Mouse (Mus musculus) kidney, adult 2 months (tissue): ENCODE measurements around the gene Rbm18. TPM values are rescaled to one million over a fixed set of nuclear protein-coding genes. Genes with fewer than 3 reads are reported as not detected.

Source experiments
- DNase-seq: peaks from one replicate; pipeline ENCODE4 v3.0.0; 2021
- H3K27ac ChIP-seq: fragments of 200-500 bp; 2 replicates; pipeline ENCODE4 v1.5.1; 2012; ENCODE audit warnings: low read depth, low read length, control low read depth, inconsistent platforms; ENCODE audit not compliant: insufficient read depth
- H3K27me3 ChIP-seq: fragments of 200-500 bp; replicated peaks from 2 replicates; pipeline ENCODE4 v1.6.1; 2012; ENCODE audit warnings: mild to moderate bottlenecking, moderate library complexity, low read length, inconsistent platforms; ENCODE audit not compliant: control insufficient read depth, insufficient read depth
- H3K36me3 ChIP-seq: fragments of 200-500 bp; 2 replicates; pipeline ENCODE4 v1.6.1; 2012; ENCODE audit warnings: mild to moderate bottlenecking, moderate library complexity, low read length, inconsistent platforms; ENCODE audit not compliant: control insufficient read depth, insufficient read depth
- H3K4me1 ChIP-seq: fragments of 200-500 bp; 2 replicates; pipeline ENCODE4 v1.6.1; 2011; ENCODE audit warnings: low read length; ENCODE audit not compliant: control insufficient read depth, insufficient read depth
- H3K4me3 ChIP-seq: fragments of 200-500 bp; 2 replicates; pipeline ENCODE4 v1.5.1; 2011; ENCODE audit warnings: mild to moderate bottlenecking, low read depth, low read length, control low read depth; ENCODE audit not compliant: insufficient read depth
- CTCF ChIP-seq: fragments of 200-500 bp; conservative IDR thresholded peaks from 2 replicates; pipeline ENCODE4 v1.5.1; 2011; ENCODE audit warnings: low read depth, mild to moderate bottlenecking, control low read depth, low read length, moderate library complexity, mixed read lengths; ENCODE audit not compliant: insufficient read depth, insufficient read length
- POLR2A ChIP-seq: fragments of 200-500 bp; IDR thresholded peaks from one replicate; pipeline ENCODE4 v1.6.1; 2011; ENCODE audit warnings: low read depth, low read length, control low read depth
- WGBS: fragments of 180-500 bp; shearing (Covaris S2); methylation state at CpG from one replicate; pipeline ENCODE4 v1.1.7; 2018; 5-methylcytosine and 5-hydroxymethylcytosine counted together
- polyA plus RNA-seq: library from polyadenylated mRNA; depleted of rRNA; stranded (reverse); fragments of >200 nt; gene quantifications from 2 replicates; pipeline ENCODE4 v1.2.3, GENCODE M21; 2012

Rbm18 gene
- polyA plus RNA-seq, 1 experiment: 15.2 TPM

DNA sequence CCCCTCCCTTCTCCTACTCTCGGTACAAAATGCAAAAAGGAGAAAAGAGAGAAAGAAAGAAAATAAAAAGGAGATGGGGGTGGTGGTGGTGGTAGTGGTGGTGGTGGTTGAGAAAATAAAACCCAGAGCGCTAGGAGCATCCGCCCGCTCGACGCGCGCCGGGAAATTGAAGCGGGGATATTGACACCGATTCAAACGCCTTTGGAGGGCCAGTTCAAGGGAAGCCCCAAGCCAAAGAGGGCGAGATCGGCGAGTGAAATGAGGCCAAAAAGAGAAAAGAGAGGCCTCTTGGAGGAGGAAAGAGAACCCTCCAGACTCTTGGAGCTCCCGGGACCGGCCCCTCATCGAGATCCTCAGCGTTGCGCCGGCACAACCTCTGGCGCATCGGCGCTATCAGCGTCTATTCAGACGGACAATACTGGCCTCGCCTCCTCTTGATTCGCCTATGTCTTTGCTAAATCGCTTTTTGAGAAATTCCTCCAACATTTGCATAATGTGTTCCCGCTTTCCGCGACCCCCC is 32.1 kb downstream of the Rbm18 start:
- H3K4me3 ChIP-seq: peak overlapping the region; percentile 31
- no peak for DNase-seq
- peaks cover 3% of the 10 kb centered on the region; the same call in 1 of the 2 replicates for H3K4me1 ChIP-seq
- H3K27me3 ChIP-seq: peaks cover 5% of the 10 kb centered on the region
- H3K36me3 ChIP-seq: no peaks in the 10 kb centered on the region
- TF ChIP-seq POLR2A (no peak), CTCF (no peak)
- no peak overlapping the region for H3K27ac ChIP-seq
- WGBS: 3% methylated on average over 32 of the region's 32 CpGs

DNA sequence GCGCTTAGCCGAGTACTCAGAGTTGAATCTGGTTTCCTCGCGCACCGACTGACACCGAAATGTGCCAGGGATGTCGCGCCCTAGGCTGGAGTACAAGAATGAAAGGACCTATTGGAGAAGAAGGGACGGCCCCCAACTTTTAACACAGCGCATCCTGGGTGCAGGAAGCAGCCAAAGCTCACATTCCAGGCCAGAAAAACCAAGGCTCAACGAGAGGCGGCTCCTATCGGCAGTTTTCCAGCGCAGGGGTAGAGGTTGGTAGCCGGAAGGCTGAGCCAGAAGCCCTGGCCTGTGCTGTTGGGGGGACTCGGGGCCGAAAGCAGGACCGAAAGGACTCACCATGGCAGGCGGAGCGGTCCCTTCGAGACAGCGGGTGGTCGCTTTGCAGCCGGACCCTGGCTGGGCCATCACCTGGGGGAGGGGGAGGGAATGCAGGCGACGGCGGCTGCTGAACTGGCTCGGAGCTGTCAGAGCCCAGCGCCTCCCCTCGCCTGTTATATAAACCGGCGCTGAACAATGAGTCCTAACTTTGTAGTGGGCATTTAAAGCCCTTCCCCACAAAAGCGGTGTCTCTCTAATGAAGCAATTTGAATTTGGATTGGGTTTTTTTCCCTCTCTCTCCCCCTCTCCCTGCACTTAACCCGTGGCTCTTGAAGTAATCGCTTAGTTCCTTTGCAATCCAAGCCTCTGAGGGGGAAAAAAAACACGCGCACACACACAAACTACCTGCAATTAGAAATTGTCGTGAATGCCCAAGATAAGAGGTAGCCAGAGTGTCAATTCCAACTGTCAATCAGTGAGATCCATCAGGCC is 32.8 kb downstream of the Rbm18 start:
- Histone ChIP-seq H3K36me3 (no peaks in the 10 kb centered on the region), H3K27ac (no peak overlapping the region), H3K4me1 (peaks cover 3% of the 10 kb centered on the region; the same call in 1 of the 2 replicates), H3K4me3 (peak overlapping the region; percentile 29), H3K27me3 (peaks cover 5% of the 10 kb centered on the region)
- no peak for TF ChIP-seq CTCF
- no peak for TF ChIP-seq POLR2A
- peak; percentile 24 for DNase-seq
- 8% methylated on average over 38 of the region's 38 CpGs for WGBS

DNA sequence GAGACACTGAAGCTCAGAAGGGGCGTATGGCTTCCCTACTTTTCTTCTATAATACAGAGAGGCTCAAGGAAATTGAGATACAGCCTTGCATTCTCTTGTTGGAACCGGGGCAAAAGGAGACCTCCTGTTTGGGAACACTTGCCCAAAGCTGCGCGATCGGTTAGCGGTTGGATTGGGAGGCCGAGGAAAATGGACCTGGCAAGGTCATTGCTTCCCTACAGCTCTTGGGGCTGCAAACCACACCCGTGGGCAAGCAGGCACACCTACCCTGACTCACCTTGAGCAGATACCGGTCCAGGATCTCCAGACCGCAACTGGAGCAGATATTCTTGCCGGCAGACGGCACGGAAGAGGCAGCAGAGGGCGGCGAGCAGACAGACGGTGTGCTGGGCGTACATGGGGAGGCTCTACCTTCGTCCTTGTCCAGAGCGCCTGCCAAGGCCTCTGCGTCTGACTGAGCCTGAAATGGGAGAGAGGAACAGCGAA is 33.5 kb downstream of the Rbm18 start:
- H3K4me3 ChIP-seq: peak overlapping the region; percentile 29; the same call in 1 of the 2 replicates
- no peaks in the 10 kb centered on the region for H3K36me3 ChIP-seq
- DNase-seq: no peak
- TF ChIP-seq POLR2A (no peak), CTCF (no peak)
- H3K27ac ChIP-seq: no peak overlapping the region
- WGBS: 18% methylated on average over 21 of the region's 21 CpGs
- peaks cover 5% of the 10 kb centered on the region for H3K27me3 ChIP-seq
- peaks cover 3% of the 10 kb centered on the region; the same call in 1 of the 2 replicates for H3K4me1 ChIP-seq

DNA sequence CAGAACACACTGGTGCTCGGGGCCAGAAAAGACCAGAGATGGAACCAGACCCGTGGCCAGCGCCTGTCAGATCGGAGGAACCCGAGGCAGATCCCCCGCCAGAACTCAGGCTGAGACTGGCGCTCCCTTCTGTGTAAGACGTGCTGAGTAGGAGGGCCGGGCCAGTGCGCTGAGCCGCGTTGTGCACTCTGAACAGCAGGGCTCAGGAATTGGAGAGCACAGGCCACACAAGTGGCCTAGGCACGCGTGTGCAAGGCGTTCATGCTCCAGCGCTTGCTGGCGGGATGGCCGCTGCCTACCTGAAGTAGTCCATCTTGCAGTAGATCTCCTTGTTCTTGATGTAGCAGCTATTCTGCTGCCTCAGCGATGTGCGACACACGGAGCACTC is 34.0 kb downstream of the Rbm18 start:
- H3K27me3 ChIP-seq: peaks cover 6% of the 10 kb centered on the region
- 19% methylated on average over 21 of the region's 21 CpGs for WGBS
- H3K36me3 ChIP-seq: no peaks in the 10 kb centered on the region
- DNase-seq: no peak
- no peak overlapping the region for H3K4me3 ChIP-seq
- H3K27ac ChIP-seq: no peak overlapping the region
- TF ChIP-seq POLR2A (no peak), CTCF (no peak)
- peaks cover 3% of the 10 kb centered on the region; the same call in 1 of the 2 replicates for H3K4me1 ChIP-seq

DNA sequence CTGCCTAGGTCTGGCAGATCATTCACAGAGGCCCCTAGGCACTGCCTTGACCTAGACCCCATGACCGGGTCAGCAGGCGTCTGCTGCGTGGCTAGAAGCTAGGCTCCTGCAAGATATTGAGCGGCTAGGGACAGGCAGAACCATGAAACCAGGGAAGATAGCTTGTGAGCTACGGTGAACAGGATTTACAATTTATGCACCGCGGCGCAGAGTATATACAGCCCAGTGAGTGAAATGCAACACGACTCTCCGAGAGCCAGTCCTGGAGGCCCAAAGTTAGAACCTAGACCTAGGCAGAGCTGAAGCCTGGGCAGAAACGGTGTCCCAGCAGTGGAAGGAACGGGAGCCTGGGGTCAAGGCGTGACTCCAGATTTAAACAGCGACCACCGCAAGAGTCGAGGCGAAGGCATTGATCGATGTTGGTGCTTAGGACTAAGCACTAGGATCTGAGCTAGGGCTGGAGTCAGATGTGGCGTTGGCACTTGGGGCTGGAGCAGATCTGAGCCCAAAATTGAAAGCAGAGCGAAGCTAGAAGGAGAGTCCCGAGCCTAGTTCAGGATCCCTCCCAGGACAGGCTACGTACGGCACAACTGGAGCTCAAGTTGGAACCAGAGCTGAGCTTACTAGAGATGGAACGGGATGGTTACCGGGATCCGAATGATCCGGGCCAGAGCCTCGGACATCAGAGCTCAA is 34.6 kb downstream of the Rbm18 start:
- Histone ChIP-seq H3K4me3 (no peak overlapping the region), H3K36me3 (no peaks in the 10 kb centered on the region), H3K4me1 (peaks cover 3% of the 10 kb centered on the region; the same call in 1 of the 2 replicates), H3K27ac (no peak overlapping the region), H3K27me3 (peaks cover 6% of the 10 kb centered on the region)
- TF ChIP-seq POLR2A (no peak), CTCF (no peak)
- no peak for DNase-seq
- WGBS: 23% methylated on average over 28 of the region's 28 CpGs

DNA sequence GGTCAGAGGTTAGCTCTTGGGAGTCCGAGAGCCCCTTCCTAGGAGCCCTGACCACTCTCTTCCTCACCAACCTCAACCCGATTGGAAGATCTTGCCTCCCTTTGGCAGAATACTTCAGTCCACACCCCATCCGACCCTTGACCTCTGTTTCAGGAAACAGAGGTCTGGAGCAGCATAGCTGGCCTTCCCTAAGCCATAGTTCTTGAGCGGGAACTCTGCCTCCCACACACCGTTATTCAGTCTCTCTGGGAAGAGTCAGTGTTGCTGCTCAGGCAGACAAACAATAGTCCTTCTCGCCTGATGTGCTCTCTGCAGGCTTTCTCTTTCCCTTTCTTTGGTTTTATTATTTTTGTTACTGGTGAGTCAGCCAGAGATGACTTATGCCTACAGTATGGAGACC is 36.8 kb downstream of the Rbm18 start:
- no peak for TF ChIP-seq POLR2A
- no peak for TF ChIP-seq CTCF
- H3K4me1 ChIP-seq: peaks cover 3% of the 10 kb centered on the region; the same call in 1 of the 2 replicates
- H3K27me3 ChIP-seq: peaks cover 6% of the 10 kb centered on the region
- DNase-seq: peak; percentile 25
- H3K27ac ChIP-seq: no peak overlapping the region
- no peaks in the 10 kb centered on the region for H3K36me3 ChIP-seq
- WGBS: 51% methylated on average over 6 of the region's 6 CpGs
- H3K4me3 ChIP-seq: no peak overlapping the region

DNA sequence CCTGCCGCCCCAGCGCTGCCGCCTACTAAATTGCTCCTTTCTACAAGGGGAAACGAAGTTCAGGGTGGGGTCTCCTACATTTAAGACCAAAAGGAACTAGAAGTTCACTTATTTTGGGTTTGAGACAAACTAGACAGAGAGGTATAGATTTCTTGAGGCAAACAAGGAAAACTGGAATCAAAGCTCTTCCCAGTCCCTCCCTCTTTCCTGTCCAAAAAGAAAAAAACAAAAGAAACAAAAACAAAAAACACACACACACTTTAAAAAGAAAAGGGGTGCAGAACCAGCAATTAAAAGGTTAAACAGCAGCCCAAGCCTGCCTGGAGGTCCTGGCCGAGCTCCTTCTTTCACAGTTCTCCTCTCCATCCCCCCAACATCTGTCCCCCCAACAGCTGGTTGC is 38.6 kb downstream of the Rbm18 start:
- H3K4me3 ChIP-seq: no peak overlapping the region
- DNase-seq: no peak
- no peak overlapping the region for H3K27ac ChIP-seq
- 0 out of 2 replicates have a peak, but pooled peaks cover 2% of the 10 kb centered on the region for H3K27me3 ChIP-seq
- TF ChIP-seq POLR2A (no peak), CTCF (no peak)
- no peaks in the 10 kb centered on the region; the same call in 1 of the 2 replicates for H3K4me1 ChIP-seq
- 37% methylated on average over 5 of the region's 5 CpGs for WGBS
- no peaks in the 10 kb centered on the region for H3K36me3 ChIP-seq
